Mouse (Mus musculus) heart, postnatal 0 days (tissue): ENCODE results near the gene Ctsq.

Experiments used
- CTCF ChIP-seq: IDR thresholded peaks from 2 replicates; pipeline ENCODE4 v1.5.1; 2016; ENCODE audit warnings: antibody characterized with exemption, control low read depth, low read depth
- EP300 ChIP-seq: IDR thresholded peaks from 2 replicates; pipeline ENCODE4 v1.6.1; 2016; ENCODE audit warnings: antibody characterized with exemption, low read depth

DNA sequence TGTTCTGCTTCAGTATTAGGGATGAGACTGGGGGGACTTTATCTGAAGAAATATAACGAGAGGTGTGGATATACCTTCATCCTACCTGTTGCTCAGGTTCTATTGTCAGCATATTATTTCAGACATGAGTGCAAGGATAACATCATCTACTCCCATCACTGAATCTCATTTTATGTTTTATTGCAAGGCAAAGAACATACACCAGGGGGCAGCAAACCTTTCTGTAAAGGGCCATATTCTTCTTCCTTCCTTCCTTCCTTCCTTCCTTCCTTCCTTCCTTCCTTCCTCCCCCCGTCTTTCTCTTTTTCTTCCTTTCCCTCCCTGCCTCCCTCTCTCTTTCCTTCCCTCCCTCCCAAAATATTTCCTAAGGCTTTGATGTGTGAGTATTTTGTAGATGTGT is 42.8 kb downstream of the Ctsq start:
- no peak for TF ChIP-seq CTCF
- no peak for TF ChIP-seq EP300
